Mouse (Mus musculus): ENCODE data around the gene Proz.

GRCm38 (mm10) chr8:13025487-13026224 lies 35.1 kb upstream of the Proz start, which contains the start of gene F7:
- TF ChIP-seq CTCF (IDR thresholded peaks at IDR 0.05; ENCODE audit: insufficient read depth, low read length) (no peak), POLR2A (IDR thresholded peaks at IDR 0.05; ENCODE audit: borderline replicate concordance, extremely low read depth, low read depth, low read length) (no peak)
